Mouse (Mus musculus) heart, adult 18-20 months (tissue): ENCODE measurements around the gene Sbk2. TPM values are rescaled to one million over a fixed set of nuclear protein-coding genes. Genes with fewer than 3 reads are reported as not detected.
A peak's percentile ranks its signal among the peaks of the same experiment; 100 is the strongest.
"Not testable (repeated sequence)": the region's sequence is repeated elsewhere in the genome, so short reads cannot be mapped to it uniquely, and the experiment has no call there.

ENCODE experiments used
- DNase-seq, 2 experiments: peaks; one replicate each; pipeline ENCODE4 v3.0.0; 2021 to 2022; ENCODE audit warnings: mixed read lengths in 1 of 2
- long read RNA-seq, 2 experiments: library from polyadenylated mRNA; stranded (forward); transcript quantifications; one replicate each; pipeline ENCODE4 v2.0.0; 2021
- total RNA-seq, 2 experiments: library from RNA; stranded (reverse); gene quantifications; 2 replicates each; pipeline ENCODE4 v1.2.3; 2021

Gene Sbk2
- total RNA-seq: 10 to 100 TPM; 25.9 to 30.0 TPM
- long read RNA-seq, experiment 1, transcript Sbk2-201 (4 exons, 1,139 nt): major isoform, 7 of 15 reads
- long read RNA-seq, experiment 1, transcript Sbk2-202 (4 exons, 2,236 nt): minor isoform, 5 of 15 reads
- long read RNA-seq, experiment 1, partial matches to known transcripts: 3 of 15 reads
- long read RNA-seq, experiment 1, other reads (novel, unspliced or antisense): 0 of 15 reads
- long read RNA-seq, experiment 2, transcript Sbk2-202 (4 exons, 2,236 nt): major isoform, 7 of 12 reads
- long read RNA-seq, experiment 2, partial matches to known transcripts: 0 of 12 reads
- long read RNA-seq, experiment 2, other reads (novel, unspliced or antisense): 2 of 12 reads

- DNase-seq: peak; percentile 83 to 91
These were observed at the start of gene Sbk2 for GRCm38 (mm10) chr7:4964272-4964671. Gene Sbk2 (minus strand): TSS chr7:4964406.

GRCm38 (mm10) chr7:5012681-5013513 is 48.7 kb upstream of the Sbk2 start:
- DNase-seq: no peak

- no peak for DNase-seq
These were observed 44.0 kb upstream of the Sbk2 start for GRCm38 (mm10) chr7:5008229-5008628.

GRCm38 (mm10) chr7:5002876-5003275 is 38.7 kb upstream of the Sbk2 start:
- DNase-seq: not testable (repeated sequence)

GRCm38 (mm10) chr7:4999876-5000275 is 35.7 kb upstream of the Sbk2 start:
- no peak for DNase-seq

GRCm38 (mm10) chr7:4996934-4997333 is 32.7 kb upstream of the Sbk2 start:
- DNase-seq: no peak

GRCm38 (mm10) chr7:4996003-4996895 is 32.0 kb upstream of the Sbk2 start, which contains the start of gene Zfp579:
Gene Zfp579 (minus strand): TSS chr7:4996158.
- DNase-seq: peak; percentile 92 to 93

- no peak for DNase-seq
These were observed 31.2 kb upstream of the Sbk2 start for GRCm38 (mm10) chr7:4995268-4996002.

- DNase-seq: no peak
These were observed 30.0 kb upstream of the Sbk2 start for GRCm38 (mm10) chr7:4993999-4994788.

GRCm38 (mm10) chr7:4993347-4993998 is 29.3 kb upstream of the Sbk2 start:
- no peak for DNase-seq

- DNase-seq: no peak
These were observed 24.0 kb upstream of the Sbk2 start for GRCm38 (mm10) chr7:4988250-4988649.

- DNase-seq: no peak
These were observed 12.6 kb upstream of the Sbk2 start for GRCm38 (mm10) chr7:4976832-4977231.

GRCm38 (mm10) chr7:4975455-4975854 is 11.2 kb upstream of the Sbk2 start:
- DNase-seq: no peak

GRCm38 (mm10) chr7:4972321-4973047 is 8.3 kb upstream of the Sbk2 start:
- DNase-seq: peak; percentile 79 to 86

- peak; percentile 66 to 79 for DNase-seq
These were observed 7.5 kb upstream of the Sbk2 start for GRCm38 (mm10) chr7:4971710-4972109.

- no peak for DNase-seq
These were observed 6.9 kb upstream of the Sbk2 start, which contains the start of gene Sbk3 for GRCm38 (mm10) chr7:4971068-4971467. Gene Sbk3 (minus strand): TSS chr7:4971168.

- no peak for DNase-seq
These were observed 782 bp upstream of the Sbk2 start for GRCm38 (mm10) chr7:4964988-4965387.

GRCm38 (mm10) chr7:4963527-4963926 is 679 bp downstream of the Sbk2 start:
- DNase-seq: no peak

GRCm38 (mm10) chr7:4957361-4957760 is 6.8 kb downstream of the Sbk2 start:
- no peak for DNase-seq
